8 mouse cellular contexts compared by ENCODE assay signal in genomic region chr1:46853317-46854035, GRCm38 (mm10). TPM values are rescaled to one million over a fixed set of nuclear protein-coding genes. Genes with fewer than 3 reads are reported as not detected.
DNase-seq lines count a peak whose midpoint lies in the region; ATAC-seq lines count a peak whose summit lies in the region.

No protein-coding gene starts in this region.

- WGBS in hindbrain, embryonic 14.5 days: under 1% methylated on average over 81 of the region's 86 CpGs

- peak; percentile 99 for DNase-seq in NIH3T3 (ENCODE audit: low read depth)
- peak; percentile 98 for DNase-seq in cerebellum, postnatal 10 days
- peak; percentile 95 for DNase-seq in frontal cortex, postnatal 14 days (ENCODE audit: low spot score in 2 of 2)
- DNase-seq in hindbrain, embryonic 14.5 days (ENCODE audit: low spot score): peak; percentile 100
- DNase-seq in layer of hippocampus, postnatal 36 days: peak; percentile 98
- peak; percentile 97 for DNase-seq in lung, postnatal 36 days
- DNase-seq in retina, postnatal 1 day: peak; percentile 98
- peak; percentile 97 to 99 for DNase-seq in urinary bladder, adult 18-20 months (ENCODE audit: low spot score in 2 of 2)

- H3K27me3 ChIP-seq in hindbrain, embryonic 14.5 days (ENCODE audit: control insufficient read depth, insufficient read depth, low read length): no peaks in the 10 kb centered on the region

- H3K36me3 ChIP-seq in hindbrain, embryonic 14.5 days (replicated peaks; ENCODE audit: control insufficient read depth, insufficient read depth): no peaks in the 10 kb centered on the region

- peak overlapping the region; percentile 72 for H3K4me2 ChIP-seq in hindbrain, embryonic 14.5 days (replicated peaks)

- peak overlapping the region; percentile 93 for H3K4me3 ChIP-seq in hindbrain, embryonic 14.5 days (replicated peaks; ENCODE audit: low read length)

- no peaks in the 10 kb centered on the region for H3K9me3 ChIP-seq in hindbrain, embryonic 14.5 days (ENCODE audit: control insufficient read depth, low read length)

- peak overlapping the region; percentile 100 for H3K9ac ChIP-seq in hindbrain, embryonic 14.5 days

- peak overlapping the region; percentile 100 for H3K27ac ChIP-seq in hindbrain, embryonic 14.5 days

- ATAC-seq in hindbrain, embryonic 14.5 days (ENCODE audit: low FRiP score): peak; percentile 97

- peaks cover 26% of the 10 kb centered on the region for H3K4me1 ChIP-seq in hindbrain, embryonic 14.5 days (replicated peaks; ENCODE audit: control insufficient read depth, insufficient read depth, low read length)

RNA-seq across cellular contexts. Expression of gene Slc39a10, which starts 39.2 kb away (rescaled TPM):
- polyA plus RNA-seq in hindbrain, embryonic 14.5 days (2014; fragmentation: Nextera tagmentation; extraction: Ambion mirVana): 76.2 and 89.3 TPM in 2 replicates
- total RNA-seq in layer of hippocampus, postnatal 36 days (2021): 100 to 1,000 TPM in 1 of 2 experiments, 10 to 100 TPM in 1; 98.9 to 109 TPM

Comparison
In these comparisons a context has a peak if more than half of its experiments do, and no peak if none do; other contexts are left out.
1. Peak in every context shown above with its lines: DNase-seq, ATAC-seq, H3K4me3 ChIP-seq and H3K27ac ChIP-seq.